Mouse (Mus musculus) embryonic stem cell, embryonic (primary cell): ENCODE data around the gene Litaf.

Experiments
- CTCF ChIA-PET, 4 experiments: fragments of 300-600 bp in 2 of 4; fragments of 350-600 bp in 2 of 4; sonication (Branson Sonifier 250); formaldehyde crosslinking; loops; one replicate each; lab custom pipeline; 2022; ENCODE audit warnings: inconsistent platforms in 2 of 4; lab: Charles Lee
- POLR2A ChIA-PET, 4 experiments: fragments of 300-600 bp in 2 of 4; fragments of 350-600 bp in 2 of 4; sonication (Branson Sonifier 250); formaldehyde crosslinking; loops; one replicate each; lab custom pipeline; 2022; ENCODE audit warnings: antibody characterized with exemption in 4 of 4, inconsistent platforms in 1 of 4; lab: Charles Lee

Litaf gene

DNA sequence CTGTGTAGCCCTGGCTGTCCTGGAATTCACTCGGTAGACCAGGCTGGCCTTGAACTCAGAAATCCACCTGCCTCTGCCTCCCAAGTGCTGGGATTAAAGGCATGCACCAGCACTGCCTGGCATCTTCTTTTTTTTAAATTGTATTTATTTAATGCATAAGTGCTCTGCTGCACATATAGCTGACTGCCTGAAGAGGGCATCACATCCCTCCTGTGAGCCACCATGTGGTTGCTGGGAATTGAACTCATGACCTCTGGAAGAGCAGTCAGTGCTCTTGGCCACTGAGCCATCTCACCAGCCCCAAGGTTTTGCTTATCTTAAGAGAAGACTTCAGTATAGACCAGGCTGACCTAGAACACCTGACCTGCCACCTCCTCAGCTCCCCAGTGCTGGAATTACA is 96.0 kb downstream of the Litaf start:
- CTCF ChIA-PET = interaction anchor here (0.6 to 2.7 kb wide), 13 partner anchors 10 to 142 kb away, joined by 3 to 14 read pairs (median 5); no protein-coding TSS in a partner anchor
- POLR2A ChIA-PET = interaction anchor here in 3 of 4 experiments (0.6 to 7.7 kb wide), 26 partner anchors 9 to 692 kb away, joined by 3 to 80 read pairs (median 5); partner anchors contain the start of genes Litaf (in 1 of the 3) and Rmi2 (in 1 of the 3)

DNA sequence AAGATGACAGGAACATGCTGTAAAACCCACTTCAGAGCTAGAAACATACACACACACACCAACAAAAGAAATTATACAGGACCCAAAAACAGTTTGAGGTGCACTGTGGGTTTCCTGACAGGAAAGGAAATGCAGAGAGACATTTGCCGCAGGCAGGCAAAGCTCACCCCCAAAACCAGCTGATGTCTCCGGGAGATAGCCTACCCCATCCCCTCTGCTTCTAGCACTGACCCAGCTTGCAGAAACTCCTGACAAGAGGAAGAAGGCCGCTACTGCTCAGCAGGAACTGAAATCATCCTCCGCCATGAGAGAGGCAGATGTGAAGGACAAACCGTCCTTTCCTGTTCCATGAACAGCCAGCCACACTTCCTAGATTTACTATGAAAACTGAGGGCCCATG is 96.6 kb downstream of the Litaf start:
- ChIA-PET POLR2A (interaction anchor here in 3 of 4 experiments (0.6 to 7.7 kb wide), 19 partner anchors 8 to 50 kb away, joined by 3 to 80 read pairs (median 9); no protein-coding TSS in a partner anchor), CTCF (interaction anchor here in 3 of 4 experiments (0.6 to 2.7 kb wide), 9 partner anchors 14 to 187 kb away, joined by 3 to 14 read pairs (median 4); no protein-coding TSS in a partner anchor)

GRCm38 (mm10) chr16:10968299-10968698 is 97.7 kb downstream of the Litaf start:
- CTCF ChIA-PET = interaction anchor here in 2 of 4 experiments (1.0 to 1.1 kb wide), 2 partner anchors 14 to 66 kb away, joined by 3 read pairs; no protein-coding TSS in a partner anchor
- POLR2A ChIA-PET = interaction anchor here in 2 of 4 experiments (0.7 to 7.7 kb wide), 14 partner anchors 10 to 50 kb away, joined by 3 to 80 read pairs (median 10); no protein-coding TSS in a partner anchor

DNA sequence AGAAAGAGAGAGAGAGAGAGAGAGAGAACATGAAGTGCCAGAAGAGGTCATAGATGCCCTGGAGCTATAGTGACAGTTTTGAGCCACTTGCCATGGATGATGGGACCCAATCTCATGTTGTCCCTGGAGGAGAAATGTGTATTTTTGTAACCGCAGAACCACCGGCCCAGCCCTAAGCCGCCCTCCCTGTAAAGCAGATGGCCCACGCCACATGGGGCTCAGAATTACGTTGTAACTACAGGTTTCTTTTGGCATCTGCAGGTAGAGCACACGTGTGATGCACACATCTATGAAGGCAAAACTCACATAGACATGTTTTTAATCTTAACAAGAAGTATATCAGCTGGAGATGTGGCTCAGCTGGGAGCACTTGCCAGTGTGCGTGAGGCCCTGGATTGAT is 98.2 kb downstream of the Litaf start:
- CTCF ChIA-PET = interaction anchor here in 2 of 4 experiments (1.0 to 1.5 kb wide), 2 partner anchors 15 to 30 kb away, joined by 3 to 6 read pairs; no protein-coding TSS in a partner anchor
- POLR2A ChIA-PET = interaction anchor here in 2 of 4 experiments (0.7 to 7.7 kb wide), 10 partner anchors 9 to 50 kb away, joined by 3 to 80 read pairs (median 10); no protein-coding TSS in a partner anchor

- CTCF ChIA-PET = interaction anchor here in 2 of 4 experiments (0.8 to 1.5 kb wide), 2 partner anchors 31 to 68 kb away, joined by 3 to 6 read pairs; no protein-coding TSS in a partner anchor
- POLR2A ChIA-PET = interaction anchor here in 3 of 4 experiments (0.6 to 7.7 kb wide), 9 partner anchors 9 to 102 kb away, joined by 3 to 80 read pairs (median 4); no protein-coding TSS in a partner anchor
Observed at GRCm38 (mm10) chr16:10967013-10967412, 98.9 kb downstream of the Litaf start.

DNA sequence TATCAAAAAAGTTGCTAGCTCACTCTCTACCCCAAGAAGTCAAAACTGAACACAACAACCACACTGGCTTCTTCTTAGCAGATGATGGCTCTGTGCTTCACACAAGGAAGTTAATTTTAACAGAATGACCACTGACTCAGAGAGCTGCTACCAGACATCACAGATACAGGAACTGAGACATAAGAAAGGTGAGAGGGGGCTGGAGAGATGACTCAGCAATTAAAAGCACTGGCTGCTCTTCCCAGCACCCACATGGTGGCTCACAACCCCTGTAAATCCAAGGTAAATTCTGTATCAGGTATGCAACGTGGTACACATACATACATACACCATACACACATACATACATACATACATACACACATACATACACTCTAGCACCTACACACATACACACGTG is 100.9 kb downstream of the Litaf start:
- CTCF ChIA-PET = no interaction called here
- POLR2A ChIA-PET = interaction anchor here in 2 of 4 experiments (0.9 to 7.7 kb wide), 7 partner anchors 7 to 45 kb away, joined by 3 to 80 read pairs (median 6); no protein-coding TSS in a partner anchor

DNA sequence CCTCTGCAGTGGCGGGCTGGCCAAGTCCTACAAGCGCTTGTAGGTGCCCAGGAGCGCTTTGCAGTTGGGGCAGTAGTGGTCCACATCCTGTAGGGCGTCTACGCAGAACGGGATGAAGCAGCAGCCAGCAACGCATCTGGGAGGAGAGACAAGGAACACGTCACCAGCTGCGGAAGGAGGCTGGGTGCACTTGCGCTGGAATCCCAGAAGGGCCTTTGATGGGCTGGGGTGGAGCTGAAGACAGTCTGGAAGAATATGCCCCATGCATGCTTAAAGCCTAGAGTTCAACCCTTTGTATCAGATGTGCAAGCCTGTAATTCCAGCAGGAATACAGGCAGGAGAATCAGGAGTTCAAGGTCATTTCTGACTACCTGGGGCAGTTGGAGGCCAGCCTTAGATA is 105.0 kb downstream of the Litaf start:
- CTCF ChIA-PET = interaction anchor here in 1 of 4 experiments (0.9 to 1.1 kb wide), 2 partner anchors 71 to 74 kb away, joined by 3 read pairs; no protein-coding TSS in a partner anchor
- POLR2A ChIA-PET = interaction anchor here in 2 of 4 experiments (1.0 to 3.5 kb wide), 8 partner anchors 9 to 47 kb away, joined by 3 to 16 read pairs (median 4); no protein-coding TSS in a partner anchor

DNA sequence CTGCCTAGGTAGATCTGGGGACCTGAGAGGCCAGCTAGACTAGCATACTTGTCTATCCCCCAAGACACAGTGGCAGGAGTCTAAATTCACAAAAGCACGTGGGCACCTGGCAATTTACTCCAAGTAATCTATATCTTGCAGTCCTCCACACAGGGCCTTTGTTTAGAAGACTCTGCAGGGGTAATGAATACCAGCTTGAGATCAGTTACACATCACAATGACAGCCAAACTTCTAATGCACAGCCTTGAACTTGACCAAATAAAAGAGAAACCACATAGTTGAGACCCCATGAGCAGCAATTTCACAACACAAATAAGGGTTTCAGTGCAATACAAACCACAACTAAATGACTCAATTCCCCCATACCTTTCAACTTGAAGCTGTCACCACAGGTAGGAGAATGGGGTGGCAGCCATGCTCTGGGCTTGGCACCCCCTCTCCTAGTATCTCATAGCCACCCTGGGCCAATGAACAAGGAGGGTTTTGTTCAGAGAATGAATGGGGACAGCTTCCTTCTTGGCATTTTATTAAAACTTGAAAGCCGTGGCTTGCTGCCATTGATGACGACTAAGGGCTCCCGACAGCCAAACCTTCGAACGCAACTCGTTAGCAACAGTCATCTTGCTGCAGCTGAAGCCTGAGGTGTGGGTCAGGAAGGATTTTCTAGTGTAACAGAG is 107.1 kb downstream of the Litaf start:
- CTCF ChIA-PET = interaction anchor here in 2 of 4 experiments (0.7 to 3.1 kb wide), 4 partner anchors 11 to 85 kb away, joined by 3 to 11 read pairs (median 4); no protein-coding TSS in a partner anchor
- POLR2A ChIA-PET = interaction anchor here in 3 of 4 experiments (0.6 to 5.0 kb wide), 36 partner anchors 8 to 401 kb away, joined by 3 to 80 read pairs (median 6); partner anchors contain the start of genes Litaf (in 1 of the 3), Rmi2 (in 1 of the 3) and Rsl1d1 (in 1 of the 3)

DNA sequence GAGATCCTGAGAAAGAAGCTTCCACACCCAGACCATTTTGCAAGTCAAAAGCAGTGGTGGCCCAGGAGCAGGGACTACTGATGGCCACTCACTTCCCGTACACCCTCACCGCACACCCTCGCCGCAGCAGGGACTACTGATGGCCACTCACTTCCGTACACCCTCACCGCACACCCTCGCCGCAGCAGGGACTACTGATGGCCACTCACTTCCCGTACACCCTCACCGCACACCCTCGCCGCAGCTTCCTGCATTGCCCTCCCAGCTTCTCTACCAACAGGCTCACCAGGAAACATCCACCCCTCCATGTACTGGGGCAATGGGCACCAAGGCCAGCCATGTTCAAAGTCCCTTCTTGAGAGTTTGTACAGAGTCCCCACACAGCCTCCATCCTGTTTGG is 107.7 kb downstream of the Litaf start:
- ChIA-PET POLR2A (interaction anchor here in 3 of 4 experiments (0.6 to 5.0 kb wide), 46 partner anchors 8 to 402 kb away, joined by 3 to 80 read pairs (median 5); partner anchors contain the start of genes Litaf (in 1 of the 3), Rmi2 (in 1 of the 3), Rsl1d1 (in 1 of the 3) and Txndc11 (in 1 of the 3)), CTCF (interaction anchor here in 3 of 4 experiments (0.7 to 3.1 kb wide), 8 partner anchors 10 to 84 kb away, joined by 3 to 11 read pairs (median 4); no protein-coding TSS in a partner anchor)

DNA sequence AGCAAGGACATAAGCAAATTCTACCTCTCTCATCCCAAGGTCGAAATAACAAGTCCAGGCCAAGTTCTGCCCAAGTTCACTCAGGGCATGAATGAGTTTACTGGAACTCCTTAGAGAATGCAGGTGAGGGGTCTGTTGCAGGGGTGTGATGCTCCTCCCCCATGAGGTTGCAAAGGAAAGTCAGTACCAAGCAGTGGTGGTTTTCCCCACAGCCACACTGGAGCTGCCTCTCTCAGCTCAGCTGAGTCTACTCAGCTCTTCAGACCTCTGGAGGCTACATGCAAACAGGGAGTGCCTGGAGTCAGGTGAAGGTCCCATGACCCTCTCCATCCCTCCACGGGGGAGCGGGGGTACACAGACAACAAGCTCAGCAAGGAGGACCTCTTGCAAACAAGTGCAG is 108.2 kb downstream of the Litaf start:
- ChIA-PET CTCF (interaction anchor here in 3 of 4 experiments (0.5 to 3.1 kb wide), 9 partner anchors 10 to 635 kb away, joined by 3 to 11 read pairs (median 4); no protein-coding TSS in a partner anchor), POLR2A (interaction anchor here in 3 of 4 experiments (0.6 to 5.0 kb wide), 46 partner anchors 8 to 402 kb away, joined by 3 to 80 read pairs (median 5); partner anchors contain the start of genes Litaf (in 1 of the 3), Rmi2 (in 1 of the 3), Rsl1d1 (in 1 of the 3) and Txndc11 (in 1 of the 3))

DNA sequence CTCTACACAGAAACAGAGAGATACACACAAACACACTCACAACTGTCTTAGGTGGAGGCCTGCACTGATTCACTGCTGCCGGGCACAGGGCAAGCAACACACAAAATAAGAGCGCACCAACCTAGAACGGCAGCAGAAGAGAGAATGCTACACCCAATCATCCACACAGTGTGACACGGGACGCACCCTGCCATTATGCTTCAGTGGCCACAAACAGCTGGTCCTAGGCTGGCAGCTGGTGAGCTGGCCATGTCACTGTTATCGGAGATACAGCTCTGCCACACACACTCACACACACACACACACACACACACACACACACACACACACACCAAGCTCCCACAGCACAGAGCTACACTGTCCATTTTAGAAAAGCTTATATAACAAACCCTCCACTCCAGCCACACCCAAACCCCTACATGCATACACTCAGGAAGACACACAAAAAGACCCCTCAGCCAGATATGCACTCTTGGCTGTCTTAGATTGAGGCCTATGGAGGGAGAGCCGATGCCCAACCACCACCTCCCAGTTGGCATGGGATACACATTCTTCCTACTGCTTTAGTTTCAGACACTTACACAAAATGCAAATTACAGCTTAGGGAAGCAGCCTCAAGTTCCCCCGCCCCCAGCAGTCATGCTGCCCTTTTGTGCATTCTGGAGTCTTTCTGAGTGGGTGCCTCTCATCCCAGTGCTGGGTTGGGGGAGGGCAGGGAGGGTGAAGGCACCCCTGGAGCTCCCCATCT is 108.8 kb downstream of the Litaf start:
- CTCF ChIA-PET = interaction anchor here in 3 of 4 experiments (0.5 to 3.1 kb wide), 13 partner anchors 13 to 636 kb away, joined by 3 to 11 read pairs (median 3); no protein-coding TSS in a partner anchor
- POLR2A ChIA-PET = interaction anchor here in 3 of 4 experiments (0.5 to 5.0 kb wide), 41 partner anchors 9 to 403 kb away, joined by 3 to 80 read pairs (median 5); partner anchors contain the start of genes Litaf (in 1 of the 3), Rmi2 (in 1 of the 3), Rsl1d1 (in 1 of the 3) and Txndc11 (in 1 of the 3)

GRCm38 (mm10) chr16:10955078-10955477 is 110.9 kb downstream of the Litaf start:
- ChIA-PET CTCF (interaction anchor here in 2 of 4 experiments (0.6 to 0.7 kb wide), 3 partner anchors 54 to 80 kb away, joined by 3 to 7 read pairs (median 4); no protein-coding TSS in a partner anchor), POLR2A (interaction anchor here in 3 of 4 experiments (0.6 to 5.0 kb wide), 8 partner anchors 12 to 60 kb away, joined by 3 to 23 read pairs (median 6); no protein-coding TSS in a partner anchor)

DNA sequence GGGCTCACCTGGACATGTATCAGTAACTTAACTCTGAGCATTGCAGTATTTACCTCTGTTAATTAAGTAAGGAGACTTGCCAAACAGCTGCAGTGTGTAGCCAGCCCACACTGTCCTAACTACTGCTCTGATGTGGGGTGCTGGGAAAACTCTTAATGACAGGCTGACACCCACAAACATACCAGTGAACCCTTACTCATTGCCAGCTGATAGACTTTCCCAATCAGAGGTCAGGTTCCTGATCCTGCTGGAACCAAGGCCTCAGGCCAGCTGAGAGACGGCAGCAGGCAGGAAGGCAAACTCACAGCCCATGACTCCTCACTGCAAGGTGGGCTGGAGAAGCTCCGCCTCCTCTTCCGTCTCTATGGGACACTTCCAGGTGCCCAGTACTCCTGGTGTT is 113.1 kb downstream of the Litaf start:
- CTCF ChIA-PET = interaction anchor here in 3 of 4 experiments (0.6 to 4.0 kb wide), 6 partner anchors 18 to 166 kb away, joined by 3 to 30 read pairs (median 7); no protein-coding TSS in a partner anchor
- POLR2A ChIA-PET = interaction anchor here in 3 of 4 experiments (1.0 to 4.7 kb wide), 9 partner anchors 14 to 83 kb away, joined by 3 to 53 read pairs (median 5); no protein-coding TSS in a partner anchor

DNA sequence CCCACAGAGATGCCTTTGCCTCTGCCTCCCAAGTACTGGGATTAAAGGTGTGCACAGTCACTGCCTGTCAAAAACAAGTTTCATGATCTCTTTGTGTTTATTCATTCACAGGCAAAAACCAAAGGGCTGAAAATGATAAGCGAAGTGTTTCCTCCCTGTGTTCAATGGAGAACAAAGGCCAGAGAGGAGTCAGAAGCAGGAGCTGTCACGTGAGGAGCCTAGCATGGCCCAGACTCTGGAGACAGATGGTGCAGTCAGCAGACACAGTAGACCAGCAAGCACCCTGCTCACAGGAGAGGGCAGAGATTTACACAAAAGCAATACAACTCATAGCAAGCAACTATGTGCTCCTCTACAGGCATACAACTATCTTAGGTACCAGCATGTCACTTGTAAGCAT is 113.9 kb downstream of the Litaf start:
- CTCF ChIA-PET = interaction anchor here in 3 of 4 experiments (0.5 to 4.0 kb wide), 20 partner anchors 9 to 84 kb away, joined by 3 to 30 read pairs (median 5); no protein-coding TSS in a partner anchor
- POLR2A ChIA-PET = interaction anchor here in 3 of 4 experiments (0.7 to 4.7 kb wide), 20 partner anchors 9 to 83 kb away, joined by 3 to 53 read pairs (median 4); no protein-coding TSS in a partner anchor

DNA sequence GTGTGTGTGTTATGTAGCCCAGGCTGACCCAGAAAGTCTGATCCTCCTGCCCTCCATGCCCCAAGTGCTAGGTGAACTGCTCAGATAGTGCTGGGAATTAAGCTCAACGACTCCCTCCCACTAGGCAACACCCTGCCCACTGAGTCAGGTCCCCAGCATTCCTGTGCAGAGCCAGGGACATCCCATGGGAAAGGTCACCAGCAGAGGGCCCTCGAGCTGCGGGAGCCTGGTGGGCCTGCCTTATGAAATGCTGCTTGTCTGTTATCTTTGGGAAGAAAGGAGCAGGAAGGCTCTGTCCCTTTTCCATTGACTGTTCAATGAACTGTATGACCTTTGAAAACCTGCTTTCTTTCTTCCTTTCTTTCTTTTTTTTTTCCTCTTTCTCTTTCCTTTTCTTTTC is 114.4 kb downstream of the Litaf start:
- POLR2A ChIA-PET = interaction anchor here in 3 of 4 experiments (0.6 to 4.7 kb wide), 26 partner anchors 9 to 304 kb away, joined by 3 to 53 read pairs (median 4); partner anchors contain the start of gene Txndc11 (in 1 of the 3)
- CTCF ChIA-PET = interaction anchor here (0.5 to 4.0 kb wide), 27 partner anchors 8 to 477 kb away, joined by 3 to 30 read pairs (median 4); no protein-coding TSS in a partner anchor

- ChIA-PET CTCF (interaction anchor here (0.6 to 4.0 kb wide), 18 partner anchors 10 to 122 kb away, joined by 3 to 30 read pairs (median 4); no protein-coding TSS in a partner anchor), POLR2A (interaction anchor here (0.6 to 4.7 kb wide), 32 partner anchors 8 to 409 kb away, joined by 3 to 53 read pairs (median 4); partner anchors contain the start of genes Litaf (in 1 of the 4), Rsl1d1 (in 1 of the 4) and Txndc11 (in 1 of the 4))
Observed at GRCm38 (mm10) chr16:10950539-10950938, 115.4 kb downstream of the Litaf start.
